Mouse (Mus musculus) neural tube, embryonic 13.5 days (tissue): ENCODE results near the gene Mindy1. TPM values are rescaled to one million over a fixed set of nuclear protein-coding genes. Genes with fewer than 3 reads are reported as not detected.
"Not testable (repeated sequence)": the region's sequence is repeated elsewhere in the genome, so short reads cannot be mapped to it uniquely, and the experiment has no call there.

Experiments used
- ATAC-seq: fragments of 200-750 bp; cut with Nextera tagmentation; 2 replicates; pipeline ENCODE4 v1.8.0; 2017; ENCODE audit warnings: low read depth, mild to moderate bottlenecking, moderate TSS enrichment, moderate library complexity
- H3K27ac ChIP-seq: fragments of 300-500 bp; sonication (generic); replicated peaks from 2 replicates; pipeline ENCODE4 v1.5.1; 2015; ENCODE audit warnings: moderate library complexity, mild to moderate bottlenecking, inconsistent platforms
- H3K27me3 ChIP-seq: fragments of 300-500 bp; sonication (generic); 2 replicates; pipeline ENCODE4 v1.6.1; 2015; ENCODE audit warnings: mild to moderate bottlenecking, inconsistent platforms
- H3K36me3 ChIP-seq: fragments of 300-500 bp; sonication (generic); 2 replicates; pipeline ENCODE4 v1.6.1; 2015; ENCODE audit warnings: mild to moderate bottlenecking, inconsistent platforms
- H3K4me1 ChIP-seq: fragments of 300-500 bp; sonication (generic); replicated peaks from 2 replicates; pipeline ENCODE4 v1.6.1; 2015; ENCODE audit warnings: inconsistent platforms
- H3K4me2 ChIP-seq: fragments of 300-500 bp; sonication (generic); 2 replicates; pipeline ENCODE4 v1.6.1; 2015; ENCODE audit warnings: inconsistent platforms, mild to moderate bottlenecking, moderate library complexity
- H3K4me3 ChIP-seq: fragments of 300-500 bp; sonication (generic); 2 replicates; pipeline ENCODE4 v1.5.1; 2015; ENCODE audit warnings: mild to moderate bottlenecking, inconsistent platforms
- H3K9ac ChIP-seq: fragments of 300-500 bp; sonication (generic); 2 replicates; pipeline ENCODE4 v1.6.1; 2015; ENCODE audit warnings: moderate library complexity, mild to moderate bottlenecking, inconsistent platforms
- H3K9me3 ChIP-seq: fragments of 300-500 bp; sonication (generic); 2 replicates; pipeline ENCODE4 v1.6.1; 2016; ENCODE audit warnings: inconsistent platforms
- WGBS: fragments of 180-500 bp; shearing (Covaris S2); methylation state at CpG from one replicate; pipeline ENCODE4 v1.1.7; 2015; 5-methylcytosine and 5-hydroxymethylcytosine counted together
- polyA plus RNA-seq: library from polyadenylated mRNA; unstranded; fragments of >200 nt; fragmentation: Nextera tagmentation; extraction: Ambion mirVana; gene quantifications from 2 replicates; pipeline ENCODE4 v1.2.1, GENCODE M21; 2015

The Mindy1 gene
- polyA plus RNA-seq, 1 experiment from 2014 or later: 52.7 TPM

GRCm38 (mm10) chr3:95317414-95318080, 36.4 kb downstream of the Mindy1 start:
- H3K4me2 ChIP-seq: peak overlapping the region; percentile 24
- H3K4me3 ChIP-seq: no peak overlapping the region
- no peaks in the 10 kb centered on the region for H3K9me3 ChIP-seq

DNA sequence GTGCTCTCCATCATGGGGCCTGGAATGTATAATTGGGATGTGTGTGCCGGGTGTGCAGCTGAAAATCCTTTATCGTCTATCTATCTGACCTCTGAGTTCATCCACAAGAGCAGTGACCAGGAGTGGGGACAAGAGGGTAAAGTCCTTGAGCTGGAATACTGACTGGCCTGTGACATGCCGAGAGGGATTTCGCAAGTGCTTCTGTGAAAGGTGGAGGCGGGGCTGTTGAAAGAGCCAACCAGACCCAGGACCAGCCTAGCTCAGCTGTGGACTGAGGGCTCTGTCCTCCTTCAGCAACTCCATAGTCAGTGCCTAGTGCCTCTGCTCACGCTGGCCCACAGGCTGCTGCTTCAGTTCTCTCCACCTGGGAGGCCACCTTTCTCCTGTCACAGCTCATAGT, 37.4 kb downstream of the Mindy1 start:
- Histone ChIP-seq H3K36me3 (peaks cover 39% of the 10 kb centered on the region), H3K27me3 (no peaks in the 10 kb centered on the region), H3K27ac (no peak overlapping the region), H3K4me2 (no peak overlapping the region), H3K4me1 (peaks cover 42% of the 10 kb centered on the region), H3K9me3 (no peaks in the 10 kb centered on the region), H3K4me3 (no peak overlapping the region), H3K9ac (no peak overlapping the region)
- ATAC-seq: no peak
- WGBS: 50% methylated on average over 6 of the region's 6 CpGs

More at GRCm38 (mm10) chr3:95317414-95318080, 36.4 kb downstream of the Mindy1 start:
- Histone ChIP-seq H3K9ac (0 out of 2 replicates have a peak overlapping the region, but pooled peaks have one; percentile 1), H3K27ac (no peak overlapping the region), H3K4me1 (peaks cover 42% of the 10 kb centered on the region), H3K36me3 (peaks cover 29% of the 10 kb centered on the region), H3K27me3 (no peaks in the 10 kb centered on the region)
- WGBS: 22% methylated on average over 12 of the region's 12 CpGs
- no peak for ATAC-seq

DNA sequence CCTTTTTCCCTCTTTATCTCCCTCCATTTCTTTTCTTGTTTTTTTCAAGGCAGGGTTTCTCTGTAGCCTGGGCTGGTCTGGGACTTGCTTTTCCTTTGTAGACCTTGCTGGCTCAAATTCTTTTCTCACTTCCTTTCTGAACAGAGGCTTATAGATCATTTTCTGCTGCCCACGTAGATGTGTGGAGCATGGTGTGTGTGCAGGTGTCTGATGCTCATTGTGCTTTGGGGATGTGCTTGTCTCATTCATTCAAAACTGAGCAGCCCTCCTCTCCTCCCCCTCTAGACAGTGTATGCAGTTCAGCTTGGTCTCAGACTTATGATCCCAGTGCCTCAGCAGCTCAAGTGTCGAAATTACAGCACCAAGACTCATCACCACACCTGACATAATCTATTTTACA, 38.0 kb downstream of the Mindy1 start:
- H3K4me1 ChIP-seq: peaks cover 41% of the 10 kb centered on the region
- H3K4me2 ChIP-seq: no peak overlapping the region
- H3K27me3 ChIP-seq: no peaks in the 10 kb centered on the region
- 71% methylated on average over 2 of the region's 2 CpGs for WGBS
- H3K36me3 ChIP-seq: peaks cover 45% of the 10 kb centered on the region
- H3K4me3 ChIP-seq: no peak overlapping the region
- no peak overlapping the region for H3K27ac ChIP-seq
- no peak overlapping the region for H3K9ac ChIP-seq
- no peaks in the 10 kb centered on the region for H3K9me3 ChIP-seq
- no peak for ATAC-seq

DNA sequence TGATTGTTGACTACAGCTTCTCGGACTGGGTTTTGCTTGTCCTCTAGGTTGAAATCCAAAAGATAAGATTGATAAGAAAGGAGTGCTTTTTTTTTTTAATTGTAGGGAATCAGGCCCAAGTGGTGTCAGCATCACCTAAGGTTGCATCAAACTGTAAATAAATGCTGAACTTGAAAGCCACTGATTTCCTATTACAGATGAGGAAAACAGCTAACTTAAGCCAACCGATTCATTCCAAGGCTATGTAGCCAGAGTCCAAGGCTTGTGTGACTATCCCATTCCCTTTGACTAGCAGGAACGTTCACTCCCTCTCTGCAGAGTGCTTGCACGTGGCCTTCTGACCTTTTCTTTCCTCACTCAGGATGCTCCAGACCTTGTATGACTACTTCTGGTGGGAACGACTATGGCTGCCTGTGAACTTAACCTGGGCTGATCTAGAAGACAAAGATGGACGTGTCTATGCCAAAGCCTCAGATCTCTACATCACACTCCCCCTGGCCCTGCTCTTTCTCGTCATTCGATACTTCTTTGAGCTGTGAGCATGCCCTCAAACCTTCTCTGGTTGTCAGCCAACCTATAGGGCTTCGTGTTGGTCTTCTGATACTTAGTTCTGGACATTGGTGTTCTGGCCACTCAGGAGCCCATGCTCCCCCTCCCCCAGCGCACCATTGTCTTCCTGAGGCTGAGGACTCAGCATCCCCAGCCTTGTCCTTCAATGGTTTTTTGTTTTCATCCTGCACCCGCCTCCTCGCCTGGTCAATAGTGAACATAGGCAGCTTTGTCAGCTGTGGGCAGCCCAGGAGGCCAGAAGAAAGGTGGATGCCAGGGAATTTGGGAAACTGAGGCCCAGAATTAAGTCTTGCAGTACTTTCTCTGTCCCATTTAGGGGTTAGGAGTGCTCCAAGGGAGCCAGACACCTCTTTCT, 38.8 kb downstream of the Mindy1 start:
- no peak overlapping the region for H3K27ac ChIP-seq
- H3K36me3 ChIP-seq: peaks cover 53% of the 10 kb centered on the region
- no peak overlapping the region for H3K9ac ChIP-seq
- WGBS: 76% methylated on average over 12 of the region's 12 CpGs
- H3K27me3 ChIP-seq: no peaks in the 10 kb centered on the region
- H3K4me3 ChIP-seq: no peak overlapping the region
- H3K9me3 ChIP-seq: no peaks in the 10 kb centered on the region
- no peak for ATAC-seq
- H3K4me1 ChIP-seq: peaks cover 34% of the 10 kb centered on the region
- H3K4me2 ChIP-seq: no peak overlapping the region

DNA sequence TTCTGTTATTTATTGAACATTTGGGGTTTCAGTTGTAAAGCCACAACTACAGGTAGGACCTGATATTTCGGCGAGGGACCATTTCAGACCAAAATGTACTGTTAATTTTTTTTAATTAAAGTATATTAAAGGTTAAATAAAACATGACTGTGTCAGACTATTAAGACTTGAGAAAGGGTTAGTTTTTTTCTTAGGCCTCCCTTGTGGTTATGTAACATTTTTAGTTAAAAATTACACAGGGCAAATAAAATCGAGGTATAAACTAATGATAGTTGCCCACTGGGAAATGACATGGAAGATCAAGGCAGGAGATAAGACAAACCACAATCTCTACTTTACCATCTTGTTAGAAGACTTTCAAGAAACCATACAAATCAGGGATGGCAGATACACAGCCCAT, 42.3 kb downstream of the Mindy1 start:
- 93% methylated on average over 3 of the region's 3 CpGs for WGBS
- H3K27me3 ChIP-seq: no peaks in the 10 kb centered on the region
- H3K9ac ChIP-seq: no peak overlapping the region

DNA sequence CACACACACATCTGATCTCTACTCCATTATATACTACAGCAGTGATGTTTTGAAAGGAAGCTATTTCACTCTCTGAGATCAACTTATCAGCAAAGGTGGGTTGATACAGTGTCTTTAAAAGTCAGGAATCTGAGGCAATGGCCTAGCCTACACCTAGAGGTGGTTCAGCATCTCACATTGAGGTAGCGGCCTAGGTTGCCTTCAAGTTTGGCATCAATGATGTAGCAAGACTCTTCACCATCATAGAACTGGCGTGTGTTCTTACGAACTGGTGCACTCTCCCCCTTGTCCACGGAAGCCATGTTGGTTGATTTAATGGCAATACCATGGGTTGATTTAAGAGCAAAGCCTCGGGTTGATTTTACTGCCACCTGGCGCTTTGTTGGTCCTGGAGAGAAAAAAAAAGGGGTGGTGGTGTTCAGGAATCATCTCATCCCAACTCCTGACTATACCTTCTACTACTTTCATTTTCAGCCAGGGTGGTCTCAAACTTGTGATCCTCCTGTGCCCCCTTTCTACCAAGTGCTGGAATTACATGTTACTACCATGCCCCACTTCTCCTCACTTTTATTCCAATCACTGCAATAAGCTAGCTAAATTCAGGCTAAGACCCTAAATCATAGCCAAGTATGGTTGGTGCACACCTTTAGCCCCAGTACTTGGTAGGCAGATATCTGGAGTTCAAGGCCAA, 43.5 kb downstream of the Mindy1 start:
- H3K27ac ChIP-seq: no peak overlapping the region
- H3K36me3 ChIP-seq: peaks cover 98% of the 10 kb centered on the region
- no peak overlapping the region for H3K4me2 ChIP-seq
- no peaks in the 10 kb centered on the region; the same call in 1 of the 2 replicates for H3K4me1 ChIP-seq
- WGBS: 96% methylated on average over 6 of the region's 6 CpGs
- H3K27me3 ChIP-seq: no peaks in the 10 kb centered on the region
- no peak overlapping the region for H3K9ac ChIP-seq
- H3K9me3 ChIP-seq: no peaks in the 10 kb centered on the region
- no peak overlapping the region for H3K4me3 ChIP-seq
- no peak for ATAC-seq

More for the DNA sequence above, 42.3 kb downstream of the Mindy1 start:
- H3K9me3 ChIP-seq: no peaks in the 10 kb centered on the region
- H3K36me3 ChIP-seq: peaks cover 88% of the 10 kb centered on the region
- H3K4me1 ChIP-seq: peaks cover 10% of the 10 kb centered on the region
- H3K4me2 ChIP-seq: no peak overlapping the region
- no peak overlapping the region for H3K27ac ChIP-seq
- no peak overlapping the region for H3K4me3 ChIP-seq
- ATAC-seq: no peak

GRCm38 (mm10) chr3:95328803-95329404, 47.8 kb downstream of the Mindy1 start:
- WGBS: 83% methylated on average over 1 of the region's 1 CpGs
- Histone ChIP-seq H3K4me2 (no peak overlapping the region), H3K27ac (no peak overlapping the region), H3K4me1 (no peaks in the 10 kb centered on the region), H3K9me3 (no peaks in the 10 kb centered on the region), H3K27me3 (no peaks in the 10 kb centered on the region), H3K36me3 (peaks cover 96% of the 10 kb centered on the region), H3K9ac (no peak overlapping the region), H3K4me3 (no peak overlapping the region)
- ATAC-seq: no peak

GRCm38 (mm10) chr3:95331528-95331927, 50.4 kb downstream of the Mindy1 start:
- Histone ChIP-seq H3K9me3 (no peaks in the 10 kb centered on the region), H3K9ac (no peak overlapping the region)

DNA sequence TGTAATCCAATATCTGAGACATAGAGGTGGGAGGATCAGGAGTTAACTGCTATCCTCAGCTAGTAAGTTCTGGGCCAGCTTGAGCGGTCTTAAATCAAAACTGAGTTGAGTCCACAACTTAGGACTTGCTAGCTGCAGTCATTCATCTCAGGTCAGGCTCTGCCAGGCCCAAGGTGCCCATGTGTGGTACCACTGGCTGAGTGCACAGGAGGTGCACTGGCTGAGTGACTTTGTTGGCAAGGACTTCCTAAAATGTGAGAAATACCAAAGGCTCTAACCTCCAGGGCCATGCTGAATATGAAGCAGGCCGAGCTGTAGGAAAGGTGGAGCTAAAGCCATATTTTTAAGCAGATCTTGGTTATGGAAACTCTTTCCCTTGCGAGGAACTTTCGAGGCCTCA, 56.2 kb downstream of the Mindy1 start:
- H3K27ac ChIP-seq: no peak overlapping the region
- no peak overlapping the region for H3K9ac ChIP-seq
- no peak overlapping the region for H3K4me2 ChIP-seq
- H3K4me1 ChIP-seq: no peaks in the 10 kb centered on the region
- 98% methylated on average over 4 of the region's 4 CpGs for WGBS
- H3K4me3 ChIP-seq: no peak overlapping the region
- H3K27me3 ChIP-seq: no peaks in the 10 kb centered on the region
- peaks cover 99% of the 10 kb centered on the region for H3K36me3 ChIP-seq
- H3K9me3 ChIP-seq: no peaks in the 10 kb centered on the region
- no peak for ATAC-seq

More at GRCm38 (mm10) chr3:95331528-95331927, 50.4 kb downstream of the Mindy1 start:
- no peak for ATAC-seq
- H3K27ac ChIP-seq: no peak overlapping the region
- H3K4me1 ChIP-seq: no peaks in the 10 kb centered on the region
- H3K4me2 ChIP-seq: no peak overlapping the region
- H3K27me3 ChIP-seq: no peaks in the 10 kb centered on the region
- H3K36me3 ChIP-seq: peaks cover 94% of the 10 kb centered on the region
- WGBS: 100% methylated on average over 1 of the region's 1 CpGs
- no peak overlapping the region for H3K4me3 ChIP-seq

DNA sequence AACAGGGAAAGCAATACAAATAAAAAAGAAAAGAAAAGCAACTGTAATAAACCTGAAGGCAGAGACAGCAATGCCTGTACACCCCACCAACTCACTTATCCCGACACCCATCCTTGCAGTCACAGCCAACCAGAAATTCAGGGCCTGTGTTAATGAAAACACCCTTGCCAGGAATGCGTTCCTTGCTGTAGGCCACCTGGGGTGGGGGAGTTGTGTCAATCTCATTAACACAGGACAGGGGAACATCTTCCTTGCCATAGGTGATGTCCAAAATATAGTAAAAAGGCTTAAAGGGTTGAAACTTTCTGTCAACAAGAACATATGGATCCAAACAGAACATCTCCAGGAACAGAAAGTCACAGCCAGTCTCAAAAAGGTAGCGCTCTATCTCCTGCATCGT, 57.1 kb downstream of the Mindy1 start:
- Histone ChIP-seq H3K4me3 (no peak overlapping the region), H3K27ac (no peak overlapping the region), H3K9me3 (no peaks in the 10 kb centered on the region), H3K27me3 (no peaks in the 10 kb centered on the region), H3K36me3 (peaks cover 99% of the 10 kb centered on the region), H3K9ac (no peak overlapping the region), H3K4me2 (no peak overlapping the region), H3K4me1 (no peaks in the 10 kb centered on the region)
- ATAC-seq: no peak
- WGBS: 92% methylated on average over 4 of the region's 4 CpGs

DNA sequence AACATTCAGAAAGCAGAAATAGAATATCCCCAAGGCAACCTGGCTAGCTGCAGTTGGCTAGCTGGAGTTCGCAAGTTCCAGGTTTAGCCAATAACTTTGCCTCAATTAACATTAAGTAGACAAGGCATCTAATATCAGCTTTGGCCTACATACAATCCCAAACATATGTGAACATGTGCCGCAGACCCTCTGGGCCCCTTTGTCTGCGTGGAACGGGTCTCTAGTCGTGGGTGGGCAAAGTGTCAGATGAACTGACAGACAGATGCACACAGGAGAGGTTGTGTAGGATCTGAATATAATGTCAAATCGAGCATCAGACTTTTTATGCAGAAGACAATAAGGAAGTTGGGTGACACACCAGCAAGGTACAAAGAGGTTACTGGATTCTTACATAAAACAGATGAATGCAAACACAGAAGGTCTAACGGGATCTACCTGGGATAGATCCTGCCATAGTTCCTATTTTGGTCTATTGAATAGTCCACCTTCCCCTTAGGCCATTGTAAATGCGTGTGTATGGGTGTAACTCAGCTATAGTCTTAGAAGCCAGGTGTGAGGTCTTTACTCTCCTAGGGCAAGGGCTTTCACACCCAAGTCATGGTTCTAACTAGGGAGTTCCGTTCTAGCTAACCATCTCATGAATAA, 62.3 kb downstream of the Mindy1 start:
- not testable (repeated sequence) for H3K9ac ChIP-seq, H3K27ac ChIP-seq, H3K4me1 ChIP-seq, H3K4me3 ChIP-seq, H3K27me3 ChIP-seq, H3K4me2 ChIP-seq, ATAC-seq, H3K9me3 ChIP-seq
- WGBS: 93% methylated on average over 9 of the region's 9 CpGs
- H3K36me3 ChIP-seq: peaks cover 92% of the 10 kb centered on the region
